Mouse (Mus musculus): ENCODE data around the gene Fpr3.

- TF ChIP-seq POLR2A (IDR thresholded peaks at IDR 0.05; ENCODE audit: control insufficient read depth, extremely low read depth, insufficient read depth, low read length, poor library complexity) (no peak), CTCF (IDR thresholded peaks at IDR 0.05; ENCODE audit: borderline replicate concordance, control insufficient read depth, extremely low read depth, insufficient read depth, low read length, poor library complexity) (no peak)
These were observed 22.5 kb upstream of the Fpr3 start for GRCm38 (mm10) chr17:17865168-17865567.

Measured in thymus, adult 2 months (tissue).